Mouse (Mus musculus): Measurements from ENCODE around the gene Sipa1l1. TPM values are rescaled to one million over a fixed set of nuclear protein-coding genes. Genes with fewer than 3 reads are reported as not detected.
A peak's percentile ranks its signal among the peaks of the same experiment; 100 is the strongest.

The Sipa1l1 gene
- total RNA-seq, 2 experiments from 2014 or later: 16.7 to 20.6 TPM

GRCm38 (mm10) chr12:82247371-82248258 is 78.5 kb downstream of the Sipa1l1 start:
- no peak for DNase-seq

- no peak for DNase-seq
These were observed 79.4 kb downstream of the Sipa1l1 start for GRCm38 (mm10) chr12:82248501-82248900.

GRCm38 (mm10) chr12:82251328-82251727 is 82.2 kb downstream of the Sipa1l1 start:
- DNase-seq: no peak

- DNase-seq: no peak
These were observed 85.0 kb downstream of the Sipa1l1 start for GRCm38 (mm10) chr12:82254076-82254475.

GRCm38 (mm10) chr12:82256012-82256411 is 86.9 kb downstream of the Sipa1l1 start:
- DNase-seq: no peak

GRCm38 (mm10) chr12:82256921-82257500 is 87.9 kb downstream of the Sipa1l1 start:
- DNase-seq: no peak

- no peak for DNase-seq
These were observed 89.1 kb downstream of the Sipa1l1 start for GRCm38 (mm10) chr12:82257994-82258785.

GRCm38 (mm10) chr12:82263443-82263842 is 94.3 kb downstream of the Sipa1l1 start:
- no peak for DNase-seq

GRCm38 (mm10) chr12:82264083-82264851 is 95.1 kb downstream of the Sipa1l1 start:
- no peak for DNase-seq

GRCm38 (mm10) chr12:82265335-82266274 is 96.5 kb downstream of the Sipa1l1 start:
- no peak for DNase-seq

GRCm38 (mm10) chr12:82271447-82271846 is 102.3 kb downstream of the Sipa1l1 start:
- DNase-seq: no peak

GRCm38 (mm10) chr12:82273503-82273902 is 104.4 kb downstream of the Sipa1l1 start:
- DNase-seq: no peak

- no peak for DNase-seq
These were observed 105.5 kb downstream of the Sipa1l1 start for GRCm38 (mm10) chr12:82274576-82274975.

- DNase-seq: peak; percentile 31
These were observed 106.6 kb downstream of the Sipa1l1 start for GRCm38 (mm10) chr12:82275767-82276166.

- no peak for DNase-seq
These were observed 107.5 kb downstream of the Sipa1l1 start for GRCm38 (mm10) chr12:82276591-82276990.

GRCm38 (mm10) chr12:82284617-82285016 is 115.5 kb downstream of the Sipa1l1 start:
- DNase-seq: no peak

- no peak for DNase-seq
These were observed 115.9 kb downstream of the Sipa1l1 start for GRCm38 (mm10) chr12:82285018-82285417.

GRCm38 (mm10) chr12:82286068-82286467 is 116.9 kb downstream of the Sipa1l1 start:
- no peak for DNase-seq

- no peak for DNase-seq
These were observed 117.7 kb downstream of the Sipa1l1 start for GRCm38 (mm10) chr12:82286804-82287203.

- DNase-seq: no peak
These were observed 124.6 kb downstream of the Sipa1l1 start for GRCm38 (mm10) chr12:82293545-82294247.

Data from gastrocnemius, postnatal 10 days (tissue).